Mouse (Mus musculus) spleen, postnatal 36 days (tissue): Measurements from ENCODE around the gene Osgin1.
A peak's percentile ranks its signal among the peaks of the same experiment; 100 is the strongest.

Experiments used
- DNase-seq, 2 experiments: peaks; one replicate each; pipeline ENCODE4 v3.0.0; 2022; ENCODE audit warnings: low spot score in 2 of 2, mixed read lengths in 1 of 2

The Osgin1 gene

GRCm38 (mm10) chr8:119423631-119424141 is 10.2 kb upstream of the Osgin1 start:
- peak; percentile 91 to 92 for DNase-seq

GRCm38 (mm10) chr8:119424199-119424733 is 9.7 kb upstream of the Osgin1 start:
- DNase-seq: no peak

GRCm38 (mm10) chr8:119424740-119425139 is 9.2 kb upstream of the Osgin1 start:
- peak; percentile 56 to 59 for DNase-seq

GRCm38 (mm10) chr8:119425533-119425932 is 8.4 kb upstream of the Osgin1 start:
- peak; percentile 54 to 57 for DNase-seq

GRCm38 (mm10) chr8:119426069-119426735 is 7.7 kb upstream of the Osgin1 start:
- no peak for DNase-seq

GRCm38 (mm10) chr8:119427634-119428349 is 6.1 kb upstream of the Osgin1 start:
- DNase-seq: peak; percentile 28 to 44

- no peak for DNase-seq
These were observed 5.6 kb upstream of the Osgin1 start for GRCm38 (mm10) chr8:119428350-119428740.

- DNase-seq: no peak
These were observed 5.1 kb upstream of the Osgin1 start for GRCm38 (mm10) chr8:119428766-119429327.

GRCm38 (mm10) chr8:119429552-119429951 is 4.4 kb upstream of the Osgin1 start:
- no peak for DNase-seq

- DNase-seq: no peak
These were observed 3.7 kb upstream of the Osgin1 start for GRCm38 (mm10) chr8:119430250-119430649.

GRCm38 (mm10) chr8:119430690-119431089 is 3.2 kb upstream of the Osgin1 start:
- no peak for DNase-seq

- no peak for DNase-seq
These were observed 1.6 kb upstream of the Osgin1 start for GRCm38 (mm10) chr8:119432372-119432771.

- DNase-seq: no peak
These were observed 645 bp downstream of the Osgin1 start for GRCm38 (mm10) chr8:119434569-119434968.

- no peak for DNase-seq
These were observed 1.6 kb downstream of the Osgin1 start for GRCm38 (mm10) chr8:119435527-119435926.

GRCm38 (mm10) chr8:119436331-119436730 is 2.4 kb downstream of the Osgin1 start:
- no peak for DNase-seq

- DNase-seq: peak; percentile 61 to 73
These were observed 3.0 kb downstream of the Osgin1 start for GRCm38 (mm10) chr8:119436933-119437332.

- DNase-seq: no peak
These were observed 3.6 kb downstream of the Osgin1 start for GRCm38 (mm10) chr8:119437506-119437905.

GRCm38 (mm10) chr8:119438876-119439275 is 5.0 kb downstream of the Osgin1 start:
- DNase-seq: no peak

GRCm38 (mm10) chr8:119439424-119439823 is 5.5 kb downstream of the Osgin1 start:
- no peak for DNase-seq

GRCm38 (mm10) chr8:119439893-119440249 is 5.9 kb downstream of the Osgin1 start:
- no peak for DNase-seq

- DNase-seq: peak; percentile 32 to 33
These were observed 6.5 kb downstream of the Osgin1 start for GRCm38 (mm10) chr8:119440250-119440951.

GRCm38 (mm10) chr8:119440952-119441270 is 7.0 kb downstream of the Osgin1 start:
- DNase-seq: no peak
